ENCODE assay signal across 29 mouse cellular contexts in the genomic region with DNA sequence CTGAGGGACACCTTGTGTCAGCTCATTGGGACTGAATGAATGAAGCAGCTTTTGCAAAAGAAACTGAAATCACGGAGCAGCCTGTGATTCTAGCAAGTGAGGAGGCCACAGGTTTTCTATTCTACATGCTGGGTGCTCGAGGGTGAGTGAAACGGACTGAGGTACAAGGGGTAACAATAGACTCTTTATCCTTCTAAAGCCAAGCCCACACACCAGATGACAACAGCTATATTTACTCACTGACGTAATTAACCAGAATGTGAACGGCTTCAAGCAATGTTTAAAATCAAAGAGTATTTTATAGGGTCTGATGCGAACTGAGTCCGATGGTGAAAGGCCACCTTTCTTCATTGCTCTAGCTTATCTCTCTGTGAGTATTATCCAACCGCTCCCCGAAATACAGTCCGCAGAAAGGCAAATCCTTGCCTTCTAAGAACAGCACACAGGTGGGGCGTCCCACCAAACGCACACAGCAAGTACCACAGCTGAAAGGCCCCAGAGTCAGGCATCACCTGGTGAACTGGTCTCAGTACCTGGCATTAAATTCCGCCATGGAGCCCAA.
DNase-seq lines count a peak whose midpoint lies in the region; ATAC-seq and TF ChIP-seq lines count a peak whose summit lies in the region.
"Had no signal": no experiment of that assay in that cellular context is flagged by ENCODE, and none has a peak within 500 bp of the region (broad histone marks: within the 10 kb centered on the region; RNA-seq: fewer than 3 reads in every experiment).

No protein-coding gene starts in this region.

- H3K36me3 ChIP-seq in lung, embryonic 14.5 days (ENCODE audit: insufficient read depth): no peaks in the 10 kb centered on the region
- no peaks in the 10 kb centered on the region for H3K36me3 ChIP-seq in intestine, embryonic 15.5 days
- H3K36me3 ChIP-seq in stomach, embryonic 15.5 days: no peaks in the 10 kb centered on the region
- no peaks in the 10 kb centered on the region for H3K36me3 ChIP-seq in midbrain, embryonic 11.5 days (ENCODE audit: control insufficient read depth, insufficient read depth, low read length)
- H3K36me3 ChIP-seq: limb, embryonic 10.5 days; limb, embryonic 15.5 days; midbrain, embryonic 13.5 days had no signal

- TF ChIP-seq CTCF in lung, embryonic 14.5 days (IDR thresholded peaks at IDR 0.05; ENCODE audit: low read depth): no peak
- no peak for TF ChIP-seq CTCF in cortical plate, adult 2 months (IDR thresholded peaks at IDR 0.05; ENCODE audit: extremely low read depth, insufficient read depth, low read length)

- TF ChIP-seq POLR2A in cortical plate, adult 2 months (IDR thresholded peaks at IDR 0.05; ENCODE audit: extremely low read depth, insufficient read depth, low read length): no peak

- no peaks in the 10 kb centered on the region for H3K9me3 ChIP-seq in lung, embryonic 14.5 days (ENCODE audit: low read depth, low read length)
- no peaks in the 10 kb centered on the region for H3K9me3 ChIP-seq in intestine, embryonic 15.5 days
- no peaks in the 10 kb centered on the region for H3K9me3 ChIP-seq in stomach, embryonic 15.5 days
- no peaks in the 10 kb centered on the region for H3K9me3 ChIP-seq in midbrain, embryonic 11.5 days (ENCODE audit: control insufficient read depth, low read length)
- H3K9me3 ChIP-seq: limb, embryonic 10.5 days; limb, embryonic 15.5 days; megakaryocyte, embryonic 14.5 days; midbrain, embryonic 13.5 days had no signal

- no peak overlapping the region for H3K4me3 ChIP-seq in lung, embryonic 14.5 days (ENCODE audit: low read depth, low read length)
- no peak overlapping the region for H3K4me3 ChIP-seq in cortical plate, adult 2 months (ENCODE audit: insufficient read depth, low read length)
- H3K4me3 ChIP-seq in intestine, embryonic 15.5 days (replicated peaks): no peak overlapping the region
- no peak overlapping the region for H3K4me3 ChIP-seq in stomach, embryonic 15.5 days (replicated peaks)
- H3K4me3 ChIP-seq in midbrain, embryonic 11.5 days (ENCODE audit: low read depth, low read length): no peak overlapping the region
- H3K4me3 ChIP-seq: erythroblast, embryonic 14.5 days; limb, embryonic 10.5 days; limb, embryonic 15.5 days; midbrain, embryonic 13.5 days had no signal

- peak; percentile 29; the same call in 1 of the 2 replicates for ATAC-seq in lung, embryonic 14.5 days (ENCODE audit: insufficient read depth)
- ATAC-seq in intestine, embryonic 15.5 days: peak; percentile 80
- peak; percentile 56; the same call in 1 of the 2 replicates for ATAC-seq in stomach, embryonic 15.5 days (ENCODE audit: insufficient read depth, low FRiP score, low read depth)
- ATAC-seq in midbrain, embryonic 11.5 days (ENCODE audit: low FRiP score): no peak
- ATAC-seq: activated CD4-positive, CD25-positive, alpha-beta regulatory T cell, adult 4 months; forebrain, embryonic 16.5 days; hindbrain, embryonic 16.5 days; midbrain, embryonic 13.5 days had no signal

- H3K27me3 ChIP-seq in lung, embryonic 14.5 days (ENCODE audit: insufficient read depth, low read length): no peaks in the 10 kb centered on the region
- H3K27me3 ChIP-seq in intestine, embryonic 15.5 days (replicated peaks): no peaks in the 10 kb centered on the region
- H3K27me3 ChIP-seq in stomach, embryonic 15.5 days (replicated peaks): no peaks in the 10 kb centered on the region
- H3K27me3 ChIP-seq in midbrain, embryonic 11.5 days (ENCODE audit: control insufficient read depth, insufficient read depth, low read length): no peaks in the 10 kb centered on the region
- H3K27me3 ChIP-seq: megakaryocyte, embryonic 14.5 days; midbrain, embryonic 13.5 days had no signal

- no peak overlapping the region for H3K9ac ChIP-seq in lung, embryonic 14.5 days
- H3K9ac ChIP-seq in intestine, embryonic 15.5 days: no peak overlapping the region
- no peak overlapping the region for H3K9ac ChIP-seq in stomach, embryonic 15.5 days
- no peak overlapping the region for H3K9ac ChIP-seq in midbrain, embryonic 11.5 days (ENCODE audit: low read length)
- H3K9ac ChIP-seq: limb, embryonic 15.5 days; liver, embryonic 14.5 days; midbrain, embryonic 13.5 days had no signal

- no peak overlapping the region for H3K4me2 ChIP-seq in lung, embryonic 14.5 days
- H3K4me2 ChIP-seq in intestine, embryonic 15.5 days (replicated peaks): peak overlapping the region; percentile 33
- H3K4me2 ChIP-seq in stomach, embryonic 15.5 days: no peak overlapping the region
- no peak overlapping the region for H3K4me2 ChIP-seq in midbrain, embryonic 11.5 days
- H3K4me2 ChIP-seq: limb, embryonic 15.5 days; midbrain, embryonic 13.5 days had no signal

- DNase-seq in lung, embryonic 14.5 days: no peak
- no peak for DNase-seq in lung, postnatal 14 days
- no peak for DNase-seq in midbrain, embryonic 11.5 days (ENCODE audit: low spot score, missing footprints)
- DNase-seq in cerebellum, postnatal 4 days (ENCODE audit: low spot score in 2 of 2): no peak
- DNase-seq: adrenal gland, adult 8-10 months; B cell, adult 2 months; cerebellum, adult 9-11 months; gastrocnemius, postnatal 10 days; heart, postnatal 14 days; kidney, adult 11 months; kidney, postnatal 14 days; lung, adult 2 months; lung, postnatal 4 days; right cerebral cortex, postnatal 14 days; spleen, adult 18-20 months; thymus, adult 2 months; thymus, postnatal 36 days had no signal

- WGBS in lung, embryonic 14.5 days: 68% methylated on average over 13 of the region's 13 CpGs
- 57% methylated on average over 13 of the region's 13 CpGs for WGBS in intestine, embryonic 15.5 days
- 63% methylated on average over 13 of the region's 13 CpGs for WGBS in stomach, embryonic 15.5 days
- WGBS in midbrain, embryonic 11.5 days: 81% methylated on average over 13 of the region's 13 CpGs

- 0 out of 2 replicates have a peak overlapping the region, but pooled peaks have one; percentile 18 for H3K27ac ChIP-seq in lung, embryonic 14.5 days (ENCODE audit: low read depth)
- peak overlapping the region; percentile 38; the same call in 1 of the 2 replicates for H3K27ac ChIP-seq in cortical plate, adult 2 months (ENCODE audit: insufficient read depth, low read length)
- peak overlapping the region; percentile 71 for H3K27ac ChIP-seq in intestine, embryonic 15.5 days
- peak overlapping the region; percentile 60 for H3K27ac ChIP-seq in stomach, embryonic 15.5 days
- H3K27ac ChIP-seq in midbrain, embryonic 11.5 days (ENCODE audit: low read depth, low read length): no peak overlapping the region
- H3K27ac ChIP-seq: limb, embryonic 10.5 days; limb, embryonic 15.5 days; liver, embryonic 14.5 days; midbrain, embryonic 13.5 days had no signal

- no peaks in the 10 kb centered on the region for H3K4me1 ChIP-seq in lung, embryonic 14.5 days (ENCODE audit: insufficient read depth)
- peaks cover 19% of the 10 kb centered on the region for H3K4me1 ChIP-seq in cortical plate, adult 2 months (ENCODE audit: control insufficient read depth, insufficient read depth, low read length)
- peaks cover 28% of the 10 kb centered on the region for H3K4me1 ChIP-seq in intestine, embryonic 15.5 days (replicated peaks)
- peaks cover 23% of the 10 kb centered on the region for H3K4me1 ChIP-seq in stomach, embryonic 15.5 days
- no peaks in the 10 kb centered on the region; the same call in 1 of the 2 replicates for H3K4me1 ChIP-seq in midbrain, embryonic 11.5 days (ENCODE audit: control insufficient read depth, insufficient read depth, low read length)
- H3K4me1 ChIP-seq: limb, embryonic 15.5 days; midbrain, embryonic 13.5 days had no signal
